Mouse (Mus musculus): ENCODE results near the gene Eif2b3. TPM values are rescaled to one million over a fixed set of nuclear protein-coding genes. Genes with fewer than 3 reads are reported as not detected.

Eif2b3 gene
- total and polyA plus RNA-seq, 3 experiments, result 49.9 to 96.2 (median 84.9) TPM

DNA sequence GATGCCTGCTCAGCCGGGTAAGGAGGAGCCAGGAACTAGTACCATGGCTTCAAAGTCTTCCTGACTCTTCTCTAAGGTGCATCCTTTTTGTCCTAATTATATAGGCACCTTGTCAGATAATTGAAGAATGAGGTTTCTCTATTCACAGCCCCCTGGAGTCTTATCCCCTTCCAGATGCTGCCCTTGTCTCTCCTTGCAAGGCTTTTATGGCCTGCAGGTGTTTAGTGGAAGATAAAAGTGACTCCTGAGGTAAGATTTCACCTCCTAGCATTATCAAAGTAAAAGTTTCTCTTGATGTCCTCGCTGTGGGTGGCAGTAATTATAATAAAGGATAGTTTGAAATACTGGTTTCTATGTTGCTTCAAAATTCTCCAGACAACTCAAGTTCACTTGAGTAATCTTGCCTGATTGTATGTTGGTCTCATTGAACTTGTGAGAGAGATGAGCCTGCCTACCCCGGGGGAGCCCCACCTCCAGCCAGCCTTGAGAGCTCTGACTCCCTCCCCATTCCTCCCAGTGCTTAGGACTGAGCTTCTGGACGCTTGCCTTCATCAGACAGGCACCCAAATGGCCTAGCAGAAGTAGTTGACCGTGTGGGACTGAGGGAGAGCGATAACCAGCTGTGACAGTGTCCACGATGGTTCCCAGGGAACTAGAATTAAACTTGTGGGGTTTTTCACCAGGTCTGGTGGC is 68.9 kb downstream of the Eif2b3 start:
- Histone ChIP-seq H3K9me3 (replicated peaks; ENCODE audit: low read length) (no peaks in the 10 kb centered on the region), H3K79me2 (replicated peaks; ENCODE audit: control insufficient read depth, extremely low read depth, insufficient read depth, poor library complexity, severe bottlenecking) (no peaks in the 10 kb centered on the region), H3K27ac (ENCODE audit: insufficient read depth, low read depth) (no peak overlapping the region), H3K27me3 (replicated peaks) (no peaks in the 10 kb centered on the region), H3K36me3 (replicated peaks in 1 of 2; ENCODE audit: control insufficient read depth in 1 of 2, insufficient read depth in 1 of 2, low read length in 1 of 2) (peaks cover 12 to 51% of the 10 kb centered on the region in 2 experiments), H3K4me3 (replicated peaks in 1 of 3; ENCODE audit: low read depth in 2 of 3, low read length in 2 of 3, poor library complexity in 1 of 3) (no peak overlapping the region), H3K9ac (ENCODE audit: insufficient read depth, low read depth) (no peak overlapping the region), H3K4me1 (ENCODE audit: control insufficient read depth in 1 of 2, insufficient read depth in 2 of 2) (no peaks in the 10 kb centered on the region), H3K4me2 (ENCODE audit: insufficient read depth, low read depth, poor library complexity, severe bottlenecking) (no peak overlapping the region)
- in situ Hi-C loops (cut with MboI; ENCODE audit: low pct_ligation_motif_present, low pct_unique_long_range_greater_than_20kb, low sequenced_read_pairs), result no loop called here
- TF ChIP-seq JUND (conservative IDR thresholded peaks at IDR 0.05; ENCODE audit: low read depth, low read length) (no peak), PAX5 (IDR thresholded peaks at IDR 0.05; ENCODE audit: low read length) (no peak), ZMIZ1 (IDR thresholded peaks at IDR 0.05; ENCODE audit: low read depth, low read length) (no peak), USF2 (conservative IDR thresholded peaks at IDR 0.05; ENCODE audit: low read depth, low read length) (no peak), EP300 (IDR thresholded peaks at IDR 0.05; ENCODE audit: low read length) (no peak), NRF1 (IDR thresholded peaks at IDR 0.05; ENCODE audit: low read depth, low read length) (no peak), MXI1 (IDR thresholded peaks at IDR 0.05; ENCODE audit: low read depth, low read length) (no peak)
- DNase-seq (ENCODE audit: extremely low read depth), result no peak
- dilution Hi-C loops (cut with MboI; ENCODE audit: extremely low pct_ligation_motif_present, extremely low pct_unique_long_range_greater_than_20kb, low sequenced_read_pairs), result no loop called here

DNA sequence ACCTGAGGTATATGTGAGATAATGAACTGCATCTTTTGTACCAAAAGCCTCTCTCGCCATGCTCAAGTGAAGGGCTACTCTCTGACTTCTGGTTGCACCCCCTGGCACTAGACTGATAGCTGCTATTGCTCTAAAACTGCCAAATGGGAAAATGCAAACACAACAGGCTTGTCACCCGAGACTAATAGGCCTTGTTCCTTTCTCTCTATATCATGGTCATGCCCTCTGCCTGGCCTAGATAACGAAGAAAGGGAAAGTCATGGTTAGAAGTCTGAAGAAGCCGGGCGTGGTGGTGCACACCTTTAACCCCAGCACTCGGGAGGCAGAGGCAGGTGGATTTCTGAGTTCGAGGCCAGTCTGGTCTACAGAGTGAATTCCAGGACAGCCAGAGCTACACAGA is 71.4 kb downstream of the Eif2b3 start:
- Histone ChIP-seq H3K4me1 (ENCODE audit: control insufficient read depth in 1 of 2, insufficient read depth in 2 of 2) (no peaks in the 10 kb centered on the region), H3K9me3 (replicated peaks; ENCODE audit: low read length) (no peaks in the 10 kb centered on the region), H3K79me2 (replicated peaks; ENCODE audit: control insufficient read depth, extremely low read depth, insufficient read depth, poor library complexity, severe bottlenecking) (no peaks in the 10 kb centered on the region), H3K4me2 (ENCODE audit: insufficient read depth, low read depth, poor library complexity, severe bottlenecking) (no peak overlapping the region), H3K27ac (ENCODE audit: insufficient read depth, low read depth) (no peak overlapping the region), H3K36me3 (replicated peaks in 1 of 2; ENCODE audit: control insufficient read depth in 1 of 2, insufficient read depth in 1 of 2, low read length in 1 of 2) (peaks cover 5 to 31% of the 10 kb centered on the region in 2 experiments), H3K27me3 (replicated peaks) (no peaks in the 10 kb centered on the region), H3K9ac (ENCODE audit: insufficient read depth, low read depth) (no peak overlapping the region), H3K4me3 (replicated peaks in 1 of 3; ENCODE audit: low read depth in 2 of 3, low read length in 2 of 3, poor library complexity in 1 of 3) (no peak overlapping the region)
- dilution Hi-C loops (cut with MboI; ENCODE audit: extremely low pct_ligation_motif_present, extremely low pct_unique_long_range_greater_than_20kb, low sequenced_read_pairs) (no loop called here), in situ Hi-C loops (cut with MboI; ENCODE audit: low pct_ligation_motif_present, low pct_unique_long_range_greater_than_20kb, low sequenced_read_pairs) (no loop called here)
- TF ChIP-seq HCFC1 (IDR thresholded peaks at IDR 0.05; ENCODE audit: low read depth, low read length), result no peak
- TF ChIP-seq MAX (IDR thresholded peaks at IDR 0.05; ENCODE audit: low read length), result no peak
- no peak for TF ChIP-seq BHLHE40 (IDR thresholded peaks at IDR 0.05; ENCODE audit: low read depth, low read length)
- no peak for TF ChIP-seq USF2 (conservative IDR thresholded peaks at IDR 0.05; ENCODE audit: low read depth, low read length)
- no peak for TF ChIP-seq JUN (IDR thresholded peaks at IDR 0.05; ENCODE audit: insufficient read depth, low read depth, low read length)
- TF ChIP-seq TBP (conservative IDR thresholded peaks at IDR 0.05; ENCODE audit: low read depth, low read length), result no peak
- no peak for TF ChIP-seq MXI1 (IDR thresholded peaks at IDR 0.05; ENCODE audit: low read depth, low read length)
- no peak for TF ChIP-seq ZNF384 (IDR thresholded peaks at IDR 0.05; ENCODE audit: low read depth, low read length)
- TF ChIP-seq ZC3H11A (IDR thresholded peaks at IDR 0.05; ENCODE audit: low read depth, low read length), result no peak
- TF ChIP-seq PAX5 (IDR thresholded peaks at IDR 0.05; ENCODE audit: low read length), result no peak
- TF ChIP-seq EP300 (IDR thresholded peaks at IDR 0.05; ENCODE audit: low read length), result no peak
- no peak for TF ChIP-seq E2F4 (IDR thresholded peaks at IDR 0.05; ENCODE audit: insufficient replicate concordance, low read depth, low read length)
- TF ChIP-seq CHD1 (IDR thresholded peaks at IDR 0.05; ENCODE audit: low read depth, low read length), result no peak
- TF ChIP-seq CHD2 (IDR thresholded peaks at IDR 0.05; ENCODE audit: low read length), result no peak
- no peak for TF ChIP-seq MEF2A (IDR thresholded peaks at IDR 0.05; ENCODE audit: borderline replicate concordance, low read depth, low read length)
- TF ChIP-seq RAD21 (IDR thresholded peaks at IDR 0.05; ENCODE audit: low read depth, low read length), result no peak
- no peak for TF ChIP-seq MYC (IDR thresholded peaks at IDR 0.05; ENCODE audit: low read depth, low read length)
- no peak for TF ChIP-seq ELF1 (IDR thresholded peaks at IDR 0.05; ENCODE audit: low read depth, low read length)
- TF ChIP-seq IRF4 (IDR thresholded peaks at IDR 0.05; ENCODE audit: low read depth, low read length), result no peak
- TF ChIP-seq USF1 (IDR thresholded peaks at IDR 0.05; ENCODE audit: low read depth, low read length), result no peak
- DNase-seq (ENCODE audit: extremely low read depth), result no peak
